Mouse (Mus musculus): Measurements from ENCODE around the gene Sh3gl3.
A peak's percentile ranks its signal among the peaks of the same experiment; 100 is the strongest.

DNA sequence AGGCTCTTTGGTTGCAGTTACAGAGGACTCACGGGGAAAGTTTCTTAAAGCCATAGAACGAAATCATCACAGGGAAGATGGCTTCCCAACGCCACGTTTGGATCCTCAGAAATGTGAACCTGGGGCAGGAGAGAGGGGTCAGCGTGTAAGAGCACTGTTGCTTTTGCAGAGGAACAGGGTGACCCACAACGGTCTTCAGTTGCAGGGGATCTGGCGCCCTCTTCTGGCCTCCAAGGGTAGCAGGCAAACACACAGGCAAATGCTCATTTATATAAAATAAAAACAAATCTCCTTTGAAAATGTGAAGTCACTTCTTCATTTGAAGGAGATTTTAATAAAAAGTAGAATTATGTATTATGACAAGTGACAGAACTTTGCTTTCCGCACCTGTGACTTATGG, 89.5 kb downstream of the Sh3gl3 start:
- peak; percentile 76 for TF ChIP-seq CTCF (IDR thresholded peaks at IDR 0.05; ENCODE audit: low read depth)
- TF ChIP-seq EP300 (IDR thresholded peaks at IDR 0.05; ENCODE audit: low read depth): no peak
